16 mouse cellular contexts compared by ENCODE assay signal in genomic region chr13:53333769-53334168, GRCm38 (mm10). TPM values are rescaled to one million over a fixed set of nuclear protein-coding genes. Genes with fewer than 3 reads are reported as not detected.
"Had no signal": no experiment of that assay in that cellular context is flagged by ENCODE, and none has a peak within 500 bp of the region (broad histone marks: within the 10 kb centered on the region; RNA-seq: fewer than 3 reads in every experiment).

No protein-coding gene starts in this region.

- H3K4me1 ChIP-seq: neural tube, embryonic 12.5 days; neural tube, embryonic 13.5 days; neural tube, embryonic 15.5 days; stomach, embryonic 15.5 days had no signal

- H3K27me3 ChIP-seq: neural tube, embryonic 12.5 days; neural tube, embryonic 13.5 days; neural tube, embryonic 15.5 days; stomach, embryonic 15.5 days had no signal

- H3K4me3 ChIP-seq: neural tube, embryonic 12.5 days; neural tube, embryonic 13.5 days; neural tube, embryonic 15.5 days; stomach, embryonic 15.5 days had no signal

- H3K27ac ChIP-seq: neural tube, embryonic 12.5 days; neural tube, embryonic 13.5 days; neural tube, embryonic 15.5 days; stomach, embryonic 15.5 days; stomach, postnatal 0 days had no signal

- DNase-seq: retina, postnatal 1 day; right cerebral cortex, adult 18-20 months; right cerebral cortex, postnatal 14 days; right cerebral cortex, postnatal 25 days; right cerebral cortex, postnatal 4 days; spleen, adult 18-20 months; thymus, adult 18-20 months; thymus, postnatal 14 days; thymus, postnatal 25 days; thymus, postnatal 36 days had no signal

RNA-seq across cellular contexts. Expression of gene Ror2, which starts 47.8 kb away (rescaled TPM):
- total RNA-seq: neutrophil, adult 5-6 weeks had no signal
